Mouse (Mus musculus): ENCODE results near the gene Klhl5.

Gene Klhl5

DNA sequence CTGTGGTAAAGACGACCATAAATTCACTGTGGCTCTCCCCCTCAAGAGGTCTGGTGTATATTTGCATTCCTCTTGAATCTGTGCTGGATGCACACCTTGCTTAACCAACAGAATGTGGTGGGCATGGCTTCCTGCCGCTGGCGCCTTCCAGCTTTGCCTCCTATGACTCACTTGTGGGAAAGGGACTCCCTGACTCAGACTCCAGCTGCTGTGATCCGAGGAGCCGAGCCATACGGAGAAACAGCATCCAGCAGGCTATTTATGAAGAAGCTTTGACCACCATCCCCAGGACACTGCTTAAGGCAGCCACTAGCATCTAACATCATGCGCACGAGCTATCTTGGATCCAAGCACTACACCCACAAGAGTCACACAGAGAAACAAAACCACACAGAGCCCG lies 87.1 kb downstream of the Klhl5 start:
- DNase-seq (ENCODE audit: low spot score in 2 of 2) = no peak

DNA sequence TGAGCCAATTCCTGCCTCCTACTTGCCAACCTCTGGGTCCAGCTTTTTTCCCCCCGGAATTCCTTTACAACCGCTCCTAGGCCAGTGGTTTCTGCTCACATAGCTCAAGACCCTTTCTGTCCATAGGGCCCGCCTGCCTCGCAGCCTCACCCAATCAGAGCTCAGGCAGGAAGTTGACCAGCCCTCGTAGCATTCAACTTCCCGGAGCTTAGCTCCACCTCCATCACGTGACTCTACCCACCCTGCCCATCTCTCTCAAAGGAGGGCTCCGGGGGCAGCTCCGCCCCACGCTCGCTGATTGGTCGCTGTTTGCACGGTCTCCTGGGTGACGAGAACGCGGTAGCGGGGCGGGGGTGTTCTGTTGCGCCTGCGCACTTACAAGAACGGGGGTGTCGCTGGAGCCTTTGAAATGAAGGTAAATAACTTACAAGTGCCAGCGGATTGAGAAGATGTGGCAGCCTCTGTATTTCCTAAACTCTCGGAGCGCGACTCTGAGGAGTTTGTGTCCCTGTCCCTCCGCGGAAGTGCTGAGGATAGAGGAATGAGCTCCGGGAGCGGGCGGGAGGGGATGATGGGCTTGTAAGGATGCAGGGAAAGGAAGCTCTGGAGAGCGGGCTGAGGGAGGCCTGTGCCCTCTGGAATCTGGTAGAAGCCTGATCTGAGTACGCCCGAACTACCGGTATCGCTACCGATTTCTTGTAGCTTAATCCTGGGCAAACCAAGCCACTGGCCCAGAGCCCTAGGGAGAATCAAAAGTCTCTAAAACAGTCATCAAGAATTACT lies 92.2 kb downstream of the Klhl5 start, which contains the start of gene Wdr19:
Gene Wdr19 (plus strand): TSS at position 351 of the 783 bp plus-strand sequence.
- peak; percentile 98 to 99 for DNase-seq (ENCODE audit: low spot score in 2 of 2)

DNA sequence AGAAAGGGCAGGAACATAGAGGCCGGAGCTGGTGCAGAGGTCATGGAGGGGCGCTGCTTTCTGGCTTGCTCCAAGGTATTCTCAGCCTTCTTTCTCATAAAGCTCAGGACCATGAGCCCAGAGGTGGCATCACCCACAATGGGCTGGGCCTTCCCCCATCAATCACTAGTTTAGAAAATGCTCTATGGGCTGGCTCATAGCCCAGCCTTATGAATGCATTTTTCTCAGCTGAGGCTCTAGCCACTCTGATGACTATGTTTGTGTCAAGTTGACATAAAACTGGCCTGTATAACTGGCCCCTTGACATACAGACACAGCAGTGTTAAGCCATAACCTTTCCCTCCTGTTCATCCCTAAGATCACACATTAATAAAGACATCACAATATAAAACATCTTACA lies 97.4 kb downstream of the Klhl5 start:
- no peak for DNase-seq (ENCODE audit: low spot score in 2 of 2)

DNA sequence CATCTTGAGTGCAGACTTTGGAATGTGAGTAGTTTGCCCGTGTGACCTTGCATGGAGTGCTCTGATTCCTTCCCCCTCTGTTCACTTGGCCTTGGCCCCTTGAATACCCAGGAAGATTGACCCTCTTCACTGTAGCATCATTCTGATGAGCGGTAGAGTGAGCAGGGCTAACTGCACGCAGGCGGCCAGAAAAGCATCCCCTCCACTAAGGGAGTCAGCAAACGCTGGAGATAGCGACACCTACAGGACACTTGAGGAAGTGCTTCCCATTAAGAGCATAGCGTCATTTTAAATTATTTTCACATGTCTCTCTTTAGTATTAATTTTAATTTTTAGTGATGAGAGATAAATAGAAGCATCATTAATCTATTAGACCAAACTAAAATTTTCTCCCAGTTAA lies 106.0 kb downstream of the Klhl5 start:
- peak; percentile 17 to 31 for DNase-seq (ENCODE audit: low spot score in 2 of 2)
